Mouse (Mus musculus): ENCODE results near the gene Cd4. TPM values are rescaled to one million over a fixed set of nuclear protein-coding genes. Genes with fewer than 3 reads are reported as not detected.
A peak's percentile ranks its signal among the peaks of the same experiment; 100 is the strongest.

The Cd4 gene
- total RNA-seq, 1 experiment from 2014 or later: 5.8 TPM

- no peak; a peak in 1 of 4 replicates for ATAC-seq (replicated peaks in 1 of 2; ENCODE audit: insufficient read depth in 1 of 2, low FRiP score in 2 of 2, low TSS enrichment in 1 of 2, low read depth in 1 of 2, poor library complexity in 2 of 2, severe bottlenecking in 2 of 2)
Observed at GRCm38 (mm10) chr6:124917518-124918330, 29.7 kb upstream of the Cd4 start.

- ATAC-seq (replicated peaks in 1 of 2; ENCODE audit: insufficient read depth in 1 of 2, low FRiP score in 2 of 2, low TSS enrichment in 1 of 2, low read depth in 1 of 2, poor library complexity in 2 of 2, severe bottlenecking in 2 of 2): peak; percentile 38 to 67
Observed at GRCm38 (mm10) chr6:124916695-124917517, 28.9 kb upstream of the Cd4 start.

- ATAC-seq (replicated peaks in 1 of 2; ENCODE audit: insufficient read depth in 1 of 2, low FRiP score in 2 of 2, low TSS enrichment in 1 of 2, low read depth in 1 of 2, poor library complexity in 2 of 2, severe bottlenecking in 2 of 2): no peak
Observed at GRCm38 (mm10) chr6:124915942-124916694, 28.1 kb upstream of the Cd4 start.

DNA sequence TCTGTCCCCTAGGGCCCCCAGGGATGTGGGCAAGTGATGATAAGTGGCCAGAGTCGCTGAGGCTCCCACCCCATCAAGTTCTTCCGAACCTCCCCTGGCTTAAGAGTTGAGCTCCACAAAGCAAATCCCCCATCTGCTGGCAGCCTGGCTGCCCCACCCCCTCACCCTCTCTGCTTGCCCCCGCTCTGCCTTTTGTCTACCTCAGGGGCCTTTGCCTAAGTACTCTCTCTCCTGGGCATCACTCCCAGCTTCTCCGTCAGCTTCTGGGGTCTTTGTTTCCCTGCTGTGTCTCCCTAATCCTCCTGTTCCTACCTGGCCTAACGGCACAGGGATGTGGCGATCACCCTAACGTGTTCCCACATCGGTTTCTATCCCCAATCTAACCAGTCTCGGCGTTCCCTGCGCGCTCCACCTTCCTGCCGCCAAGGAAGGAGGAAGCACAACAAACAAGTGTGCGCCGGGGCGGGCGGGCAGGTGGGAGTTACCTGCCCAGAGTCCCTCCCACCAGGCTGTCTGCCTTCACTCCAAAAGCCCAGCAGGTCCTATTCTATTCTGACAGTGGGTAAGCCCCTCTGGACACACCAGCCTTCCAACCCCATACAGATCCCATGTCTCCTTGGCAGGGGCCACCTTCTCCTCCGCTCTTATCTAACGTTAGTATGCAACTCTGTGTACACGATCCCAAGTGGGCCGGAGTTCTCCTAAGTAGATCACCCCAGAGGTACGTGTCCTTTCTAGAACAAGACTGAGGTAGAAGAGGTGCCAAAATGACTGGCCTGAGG is 27.3 kb upstream of the Cd4 start:
- no peak for ATAC-seq (replicated peaks in 1 of 2; ENCODE audit: insufficient read depth in 1 of 2, low FRiP score in 2 of 2, low TSS enrichment in 1 of 2, low read depth in 1 of 2, poor library complexity in 2 of 2, severe bottlenecking in 2 of 2)

DNA sequence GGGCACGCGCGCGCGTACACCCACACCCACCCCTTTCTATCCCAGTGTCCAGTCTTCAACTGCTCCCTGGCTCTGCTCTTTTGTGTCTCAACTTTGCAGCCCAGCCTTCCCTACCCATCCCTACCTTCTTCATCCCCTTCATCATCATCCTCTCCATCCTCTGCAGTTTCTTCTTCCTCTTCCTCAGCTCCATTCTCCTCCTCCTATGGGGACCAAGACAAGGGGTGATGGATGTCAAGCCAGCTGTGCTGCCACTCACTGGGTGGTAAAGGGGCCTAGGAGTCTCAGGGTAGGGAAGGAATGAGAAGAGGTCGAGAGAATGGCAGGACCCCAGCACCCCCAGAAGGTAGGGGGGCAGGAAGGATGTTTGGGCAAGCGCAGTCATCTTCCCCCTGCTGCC is 26.5 kb upstream of the Cd4 start:
- no peak for ATAC-seq (replicated peaks in 1 of 2; ENCODE audit: insufficient read depth in 1 of 2, low FRiP score in 2 of 2, low TSS enrichment in 1 of 2, low read depth in 1 of 2, poor library complexity in 2 of 2, severe bottlenecking in 2 of 2)

DNA sequence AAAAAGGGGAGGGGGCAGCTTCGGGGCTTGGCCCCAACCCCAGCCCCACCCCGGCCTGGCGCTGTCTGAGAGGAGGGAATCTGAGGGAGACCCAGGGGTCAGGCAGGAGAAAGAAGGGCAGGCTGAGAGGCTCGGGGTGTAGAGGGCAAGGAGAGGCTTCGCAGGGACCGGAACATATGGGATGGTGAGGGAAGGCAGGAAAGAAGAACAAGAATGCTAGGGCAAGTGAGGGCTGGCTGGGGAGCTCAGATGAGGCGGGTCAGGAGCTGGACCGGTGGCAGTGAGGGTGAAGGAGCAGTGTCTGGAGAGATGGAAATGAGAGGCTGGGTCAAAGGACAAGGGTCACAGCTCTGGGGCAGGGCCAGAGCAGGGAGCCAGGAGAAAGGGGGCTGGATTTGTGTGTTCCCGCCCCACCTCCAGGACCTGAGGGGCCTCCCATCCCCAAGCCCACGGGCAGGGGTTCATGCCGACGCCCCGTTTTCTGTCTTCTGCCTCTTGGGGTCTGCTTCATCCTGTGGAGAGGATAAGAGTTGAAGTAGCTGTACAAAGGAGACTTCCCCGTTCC is 25.8 kb upstream of the Cd4 start:
- ATAC-seq (replicated peaks in 1 of 2; ENCODE audit: insufficient read depth in 1 of 2, low FRiP score in 2 of 2, low TSS enrichment in 1 of 2, low read depth in 1 of 2, poor library complexity in 2 of 2, severe bottlenecking in 2 of 2): no peak

DNA sequence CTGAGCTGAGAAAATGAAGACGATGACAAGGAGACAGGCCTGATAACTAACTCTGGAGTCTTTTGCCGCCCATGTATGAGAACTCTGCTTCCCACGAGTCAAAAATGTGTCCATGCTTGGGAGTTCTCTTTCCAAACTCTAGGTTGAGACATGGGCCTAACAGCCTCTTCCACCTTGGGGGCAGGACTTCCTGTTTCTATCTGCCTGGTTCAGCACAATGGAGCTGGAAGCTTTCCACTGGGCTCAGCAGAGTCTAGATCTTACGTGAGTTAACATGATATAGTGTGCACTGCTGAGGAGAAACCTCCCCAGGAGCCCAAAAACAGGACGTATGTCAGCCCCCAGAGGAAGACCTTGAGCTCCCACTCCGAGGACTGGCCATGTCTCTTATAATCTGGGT is 25.2 kb upstream of the Cd4 start:
- no peak for ATAC-seq (replicated peaks in 1 of 2; ENCODE audit: insufficient read depth in 1 of 2, low FRiP score in 2 of 2, low TSS enrichment in 1 of 2, low read depth in 1 of 2, poor library complexity in 2 of 2, severe bottlenecking in 2 of 2)

DNA sequence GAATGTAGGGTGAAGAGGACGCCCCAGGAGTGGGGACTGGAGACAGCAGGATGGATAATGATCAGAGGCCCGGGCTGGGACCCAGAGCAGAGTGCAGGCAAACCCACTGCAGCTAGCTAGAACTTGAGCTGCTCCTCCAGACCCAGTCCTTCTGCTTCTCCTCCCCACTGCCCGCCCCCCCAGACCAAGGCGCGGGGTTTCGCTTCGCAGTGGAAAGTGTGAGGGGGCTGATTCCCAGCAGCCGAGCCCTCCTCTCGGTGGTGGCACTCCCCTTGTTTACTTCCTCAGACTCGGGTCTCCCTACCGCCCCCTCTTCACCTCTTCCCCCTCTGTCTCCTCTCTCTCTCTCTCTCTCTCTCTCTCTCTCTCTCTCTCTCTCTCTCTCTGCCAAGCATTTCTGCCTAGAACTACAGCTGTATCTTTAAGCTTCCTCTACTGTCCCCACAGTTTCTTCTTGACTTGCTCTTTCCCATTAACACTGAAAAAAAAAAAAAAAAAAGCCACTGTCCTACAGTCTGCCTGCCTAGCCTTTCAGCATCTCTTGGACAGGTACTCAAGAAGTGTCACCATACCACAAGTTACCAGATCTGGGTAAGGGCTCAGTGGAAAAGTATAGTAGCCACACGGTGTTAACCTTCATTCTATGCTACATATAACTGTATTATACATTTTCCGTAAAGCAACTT is 23.7 kb upstream of the Cd4 start, which contains the start of gene Lag3:
Gene Lag3, minus strand, starts transcription at position 173 of the 686 bp plus-strand sequence.
- ATAC-seq (replicated peaks in 1 of 2; ENCODE audit: insufficient read depth in 1 of 2, low FRiP score in 2 of 2, low TSS enrichment in 1 of 2, low read depth in 1 of 2, poor library complexity in 2 of 2, severe bottlenecking in 2 of 2): peak; percentile 34 to 57

DNA sequence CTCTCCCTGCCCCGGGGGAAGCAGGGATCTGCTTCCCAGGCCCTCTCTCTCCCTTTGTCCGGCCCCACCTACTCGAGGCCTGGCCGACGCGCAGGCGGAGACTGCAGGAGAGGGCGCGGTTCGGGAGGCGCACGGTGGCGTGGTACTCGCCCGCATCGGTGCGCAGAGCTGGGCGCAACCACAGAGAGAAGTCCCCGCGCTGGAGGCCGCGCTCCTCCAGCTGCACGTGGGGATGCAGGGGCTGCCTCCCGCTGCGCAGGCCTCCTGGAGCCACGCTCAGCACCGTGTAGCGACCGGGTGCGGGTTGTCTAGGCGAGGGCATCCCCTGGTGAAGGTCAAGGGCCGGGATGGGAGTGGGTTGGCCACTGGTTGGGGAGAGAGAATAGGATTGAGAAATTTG is 22.0 kb upstream of the Cd4 start:
- 0 out of 4 replicates have a peak, but pooled peaks have one; percentile 23 to 26 for ATAC-seq (replicated peaks in 1 of 2; ENCODE audit: insufficient read depth in 1 of 2, low FRiP score in 2 of 2, low TSS enrichment in 1 of 2, low read depth in 1 of 2, poor library complexity in 2 of 2, severe bottlenecking in 2 of 2)

- ATAC-seq (replicated peaks in 1 of 2; ENCODE audit: insufficient read depth in 1 of 2, low FRiP score in 2 of 2, low TSS enrichment in 1 of 2, low read depth in 1 of 2, poor library complexity in 2 of 2, severe bottlenecking in 2 of 2): no peak
Observed at GRCm38 (mm10) chr6:124907767-124908166, 19.7 kb upstream of the Cd4 start.

GRCm38 (mm10) chr6:124904991-124905860 is 17.2 kb upstream of the Cd4 start:
- ATAC-seq (replicated peaks in 1 of 2; ENCODE audit: insufficient read depth in 1 of 2, low FRiP score in 2 of 2, low TSS enrichment in 1 of 2, low read depth in 1 of 2, poor library complexity in 2 of 2, severe bottlenecking in 2 of 2): no peak

DNA sequence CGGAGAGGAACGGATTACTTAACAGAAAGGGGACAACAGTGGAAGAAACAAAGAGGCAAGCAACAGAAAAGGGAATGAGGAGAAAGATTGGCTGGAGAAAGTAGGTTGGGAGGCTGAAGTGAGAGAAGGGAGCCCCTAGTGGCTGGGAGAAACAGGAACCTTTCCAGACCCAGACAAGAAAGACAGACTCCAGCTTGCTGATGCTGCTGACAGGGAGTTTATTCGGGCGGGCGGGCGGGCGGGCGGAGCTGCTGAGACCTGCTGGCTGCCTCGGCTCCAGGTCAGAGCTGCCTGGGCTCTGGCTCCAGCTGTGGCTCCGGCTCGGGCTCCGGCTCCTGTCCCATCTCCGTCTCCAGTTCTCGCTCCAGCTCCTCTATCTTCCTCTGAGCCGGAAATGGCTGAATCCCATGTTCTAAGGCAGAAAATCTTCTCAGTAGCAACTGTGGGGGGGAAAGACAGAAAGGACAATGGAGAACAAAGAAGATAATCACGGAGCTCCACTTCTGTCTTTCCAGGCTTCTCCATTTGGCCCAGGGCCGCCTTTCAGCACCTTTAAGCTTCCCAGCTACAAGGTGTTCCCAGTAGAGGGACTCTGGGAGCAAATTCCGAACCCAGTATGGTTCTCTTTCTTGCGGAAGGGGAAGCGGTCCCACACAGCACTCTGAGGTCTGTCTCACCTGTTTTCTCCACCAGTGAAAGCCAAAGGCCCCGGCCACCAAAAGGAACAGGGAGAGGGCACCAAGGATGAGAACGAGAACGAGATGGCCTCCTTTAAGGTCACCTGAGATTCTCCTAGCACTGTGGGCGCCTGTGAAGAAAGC is 16.4 kb upstream of the Cd4 start:
- peak; percentile 40 to 54 for ATAC-seq (replicated peaks in 1 of 2; ENCODE audit: insufficient read depth in 1 of 2, low FRiP score in 2 of 2, low TSS enrichment in 1 of 2, low read depth in 1 of 2, poor library complexity in 2 of 2, severe bottlenecking in 2 of 2)

- ATAC-seq (replicated peaks in 1 of 2; ENCODE audit: insufficient read depth in 1 of 2, low FRiP score in 2 of 2, low TSS enrichment in 1 of 2, low read depth in 1 of 2, poor library complexity in 2 of 2, severe bottlenecking in 2 of 2): peak; percentile 86 to 92
Observed at GRCm38 (mm10) chr6:124903580-124904151, 15.6 kb upstream of the Cd4 start.

DNA sequence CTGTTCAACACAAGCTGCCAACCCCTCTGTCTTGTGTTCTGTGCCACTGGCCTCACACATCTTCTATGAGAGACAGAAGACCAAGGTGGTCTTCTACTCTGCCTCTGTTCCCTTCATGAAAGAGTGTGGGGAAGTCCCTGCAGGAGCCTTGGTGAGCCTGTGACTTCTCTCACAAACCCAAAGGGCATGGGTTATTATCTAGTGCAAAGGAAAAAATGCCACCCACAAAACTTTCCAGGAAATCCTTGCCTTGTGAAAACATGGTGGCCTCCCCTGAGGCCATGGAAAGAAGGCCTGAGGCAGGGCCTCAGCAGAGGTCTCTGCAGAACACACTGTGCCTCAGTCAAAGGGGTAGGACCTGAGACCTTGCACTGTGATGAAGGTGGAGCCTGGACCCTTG is 13.8 kb upstream of the Cd4 start:
- no peak for ATAC-seq (replicated peaks in 1 of 2; ENCODE audit: insufficient read depth in 1 of 2, low FRiP score in 2 of 2, low TSS enrichment in 1 of 2, low read depth in 1 of 2, poor library complexity in 2 of 2, severe bottlenecking in 2 of 2)
